Mouse (Mus musculus) stomach, postnatal 0 days (tissue): ENCODE results near the gene Atxn1.

ENCODE experiments used
- CTCF ChIP-seq: IDR thresholded peaks from 2 replicates; pipeline ENCODE4 v1.5.1; 2016; ENCODE audit warnings: antibody characterized with exemption, low read depth, mild to moderate bottlenecking, moderate library complexity
- EP300 ChIP-seq: optimal IDR thresholded peaks from 2 replicates; pipeline ENCODE3; 2016; ENCODE audit warnings: antibody characterized with exemption

DNA sequence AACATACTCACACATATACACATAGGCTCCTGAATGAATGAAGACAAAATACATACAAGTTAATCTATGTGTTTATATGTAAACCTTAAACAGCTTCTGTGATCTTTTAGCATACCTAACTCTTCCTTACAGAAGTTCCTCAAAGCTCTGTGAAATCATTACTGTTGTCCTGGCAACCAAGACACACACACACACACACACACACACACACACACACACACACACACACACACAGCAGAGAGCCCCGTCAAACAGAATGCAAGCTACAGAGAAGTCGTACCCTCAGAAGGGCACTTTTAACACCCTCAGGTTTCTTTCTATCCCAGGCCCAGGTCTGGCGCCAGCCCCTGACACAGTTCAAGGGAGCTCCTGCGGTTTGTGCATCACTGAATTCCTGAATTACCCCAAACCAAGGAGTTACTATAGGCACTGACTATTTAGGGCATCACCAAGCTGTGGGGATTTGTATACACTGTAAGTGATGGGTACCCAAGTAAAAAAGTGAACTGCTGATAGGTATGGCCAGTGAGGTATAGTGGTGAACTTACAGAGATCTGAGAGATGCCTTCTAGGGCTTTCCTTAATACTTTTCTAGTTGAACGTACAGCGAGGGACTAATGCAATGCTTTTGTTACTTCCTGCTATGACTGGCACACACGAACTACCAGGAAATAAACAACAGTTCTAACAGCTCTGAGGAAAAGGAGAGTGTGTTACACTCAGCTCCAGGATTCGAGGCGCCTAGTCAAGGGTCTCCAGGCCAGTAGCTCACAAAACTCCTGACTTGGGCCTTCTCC lies 75.7 kb downstream of the Atxn1 start:
- TF ChIP-seq EP300 (no peak), CTCF (no peak)
